Mouse (Mus musculus) ES-Bruce4 (cell line): ENCODE data around the gene Fhit.

Source experiments
- CTCF ChIP-seq: IDR thresholded peaks from one replicate; pipeline ENCODE4 v1.8.1; 2011; ENCODE audit warnings: low read depth, low read length
- EP300 ChIP-seq: IDR thresholded peaks from 2 replicates; pipeline ENCODE4 v1.6.1; 2011; ENCODE audit warnings: low read depth, low read length; ENCODE audit not compliant: insufficient read depth

GRCm38 (mm10) chr14:10554755-10555154, 607.1 kb downstream of the Fhit start:
- TF ChIP-seq EP300 (no peak), CTCF (no peak)
